ENCODE assay signal across 21 mouse cellular contexts in the genomic region with DNA sequence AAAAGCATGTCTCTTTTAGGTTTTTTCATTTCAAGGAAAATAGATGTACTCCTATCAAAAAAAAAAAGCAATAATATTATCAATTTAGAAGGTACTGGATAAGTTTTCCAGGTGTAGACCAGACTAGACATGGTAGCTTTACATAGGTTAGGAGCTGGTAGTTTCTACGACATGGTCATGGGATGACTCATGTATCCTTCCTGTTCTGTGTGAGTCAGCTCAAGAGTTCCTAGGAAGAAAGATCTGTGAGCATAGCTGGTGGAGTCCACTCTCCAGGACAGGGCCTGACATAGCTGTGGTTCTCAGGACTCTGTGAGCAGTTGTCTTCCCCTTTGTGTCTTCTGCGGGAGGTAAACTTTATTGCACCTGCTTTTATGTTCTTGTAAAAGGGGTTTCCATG.
"Had no signal": no experiment of that assay in that cellular context is flagged by ENCODE, and none has a peak within 500 bp of the region (broad histone marks: within the 10 kb centered on the region; RNA-seq: fewer than 3 reads in every experiment).

No protein-coding gene starts in this region.

- H3K4me1 ChIP-seq: limb, embryonic 10.5 days; liver, embryonic 12.5 days; liver, embryonic 15.5 days; lung, embryonic 15.5 days; midbrain, embryonic 13.5 days had no signal

- DNase-seq: kidney, adult 8-10 months; kidney, postnatal 10 days; kidney, postnatal 36 days; liver; lung, adult 18-20 months; lung, postnatal 10 days; lung, postnatal 4 days; right cerebral cortex, postnatal 4 days; thymus, adult 2 months; thymus, postnatal 14 days; thymus, postnatal 4 days had no signal

- H3K36me3 ChIP-seq: lung, embryonic 15.5 days; neural tube, embryonic 13.5 days had no signal

- H3K9me3 ChIP-seq: kidney, embryonic 15.5 days; limb, embryonic 10.5 days; limb, embryonic 13.5 days; liver, embryonic 12.5 days; liver, embryonic 15.5 days; lung, embryonic 15.5 days; midbrain, embryonic 13.5 days; neural tube, embryonic 13.5 days had no signal

- H3K4me3 ChIP-seq: kidney, embryonic 15.5 days; limb, embryonic 10.5 days; limb, embryonic 13.5 days; liver, embryonic 12.5 days; liver, embryonic 15.5 days; lung, embryonic 15.5 days; midbrain, embryonic 13.5 days; myocyte; neural tube, embryonic 13.5 days had no signal

- H3K27me3 ChIP-seq: kidney, embryonic 15.5 days; limb, embryonic 13.5 days; liver, embryonic 12.5 days; liver, embryonic 15.5 days; lung, embryonic 15.5 days; midbrain, embryonic 13.5 days; neural tube, embryonic 13.5 days had no signal

- H3K9ac ChIP-seq: kidney, embryonic 15.5 days; limb, embryonic 13.5 days; liver, embryonic 12.5 days; liver, embryonic 15.5 days; lung, embryonic 15.5 days; midbrain, embryonic 13.5 days; neural tube, embryonic 13.5 days had no signal

- H3K27ac ChIP-seq: kidney, embryonic 15.5 days; limb, embryonic 10.5 days; limb, embryonic 13.5 days; liver, embryonic 12.5 days; liver, embryonic 15.5 days; lung, embryonic 15.5 days; midbrain, embryonic 13.5 days; neural tube, embryonic 13.5 days; stomach, postnatal 0 days had no signal
